Mouse (Mus musculus): ENCODE measurements at regions not wholly inside any gene's neighbourhood (a gene's known extent, or its start where the extent isn't known, plus 50 kb on each side); places are given as distances from the start of the nearest gene placed in this dataset.

DNA sequence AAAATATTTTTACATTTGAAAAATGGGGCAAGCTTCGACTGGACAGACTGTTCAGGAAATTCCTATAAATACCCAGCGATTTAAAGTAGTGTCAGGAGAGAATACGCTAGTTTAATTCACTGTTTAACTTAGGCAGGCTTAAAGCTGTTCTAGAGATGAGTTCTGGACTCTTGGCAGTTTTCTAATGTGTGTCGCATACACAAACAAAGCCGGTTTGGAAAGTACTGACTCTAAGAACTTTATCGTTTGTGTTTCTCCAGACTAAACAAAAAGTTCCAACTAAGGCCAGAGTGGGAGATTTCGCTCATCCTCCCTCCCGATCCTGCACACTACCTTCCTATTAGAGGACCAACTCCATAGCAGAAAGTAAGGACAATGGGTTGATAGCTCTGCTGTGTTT is 201.7 kb upstream of the Map3k1 start:
- TF ChIP-seq POLR2AphosphoS2 (IDR thresholded peaks at IDR 0.05; ENCODE audit: insufficient read length, low read depth) (no peak), MYOG (IDR thresholded peaks at IDR 0.05; ENCODE audit: control insufficient read depth in 1 of 3, insufficient read depth in 1 of 3, insufficient read length in 2 of 3, low read depth in 2 of 3) (no peak), POLR2A (IDR thresholded peaks at IDR 0.05; ENCODE audit: insufficient read length, low read depth) (no peak), CEBPB (IDR thresholded peaks at IDR 0.05; ENCODE audit: insufficient read depth, poor library complexity, severe bottlenecking) (no peak), MAX (IDR thresholded peaks at IDR 0.05; ENCODE audit: low read depth) (no peak), E2F4 (IDR thresholded peaks at IDR 0.05; ENCODE audit: insufficient read depth) (no peak), USF1 (IDR thresholded peaks at IDR 0.05; ENCODE audit: low read depth) (no peak), MYOD1 (IDR thresholded peaks at IDR 0.05; ENCODE audit: control insufficient read depth in 1 of 3, insufficient read length in 2 of 3, low read depth in 2 of 3) (no peak), TCF12 (IDR thresholded peaks at IDR 0.05; ENCODE audit: insufficient read depth, poor library complexity, severe bottlenecking) (no peak), TCF3 (IDR thresholded peaks at IDR 0.05; ENCODE audit: insufficient read length, low read depth) (no peak), SRF (IDR thresholded peaks at IDR 0.05; ENCODE audit: control insufficient read depth, insufficient read length, low read depth) (no peak), REST (IDR thresholded peaks at IDR 0.05; ENCODE audit: insufficient read depth, insufficient read length) (no peak)

Measured in myocyte (in vitro differentiated cells).